Mouse (Mus musculus): Measurements from ENCODE around the gene Slc31a2.

- TF ChIP-seq CTCF (IDR thresholded peaks at IDR 0.05; ENCODE audit: low read depth) (no peak), EP300 (IDR thresholded peaks at IDR 0.05; ENCODE audit: low read depth) (no peak)
These were observed 35.1 kb downstream of the Slc31a2 start for GRCm38 (mm10) chr4:62297280-62298130.
